Mouse (Mus musculus): Measurements from ENCODE around the gene Gm36079. TPM values are rescaled to one million over a fixed set of nuclear protein-coding genes. Genes with fewer than 3 reads are reported as not detected.
"Not testable (repeated sequence)": the region's sequence is repeated elsewhere in the genome, so short reads cannot be mapped to it uniquely, and the experiment has no call there.

Gene Gm36079
- polyA plus RNA-seq, 1 experiment from 2014 or later: not detected

DNA sequence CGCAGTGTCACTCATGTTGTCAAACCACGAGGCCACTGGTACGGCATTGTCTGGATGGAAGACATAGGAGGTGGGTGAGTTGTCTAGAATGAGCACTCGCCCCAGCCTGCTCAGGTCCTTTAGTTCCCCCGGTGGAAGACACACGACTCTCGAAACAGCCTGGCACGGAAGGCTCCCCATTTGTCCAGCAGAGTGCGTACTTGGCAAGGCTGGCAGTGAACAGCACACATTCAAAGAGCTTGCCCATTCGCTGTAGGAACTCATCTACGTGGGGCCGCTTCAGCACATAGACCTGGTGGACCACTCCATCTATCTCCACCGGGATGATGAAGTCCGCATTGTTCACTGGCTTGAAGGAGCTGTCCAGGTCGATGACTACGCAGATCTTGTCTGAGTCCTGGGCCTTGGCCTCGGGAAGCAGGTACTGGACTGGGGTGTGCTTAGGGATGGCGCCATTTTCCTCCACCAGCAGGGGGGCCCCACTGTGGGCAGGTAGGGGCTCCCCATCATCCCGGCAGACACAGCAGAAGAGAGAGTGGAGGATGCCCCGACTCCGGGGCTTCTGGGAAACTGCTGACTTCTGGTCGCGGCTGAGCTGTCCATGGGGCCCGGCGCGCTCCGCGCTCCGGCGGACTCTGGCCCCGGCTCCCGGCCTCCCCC, 11.3 kb downstream of the Gm36079 start:
- H3K27me3 ChIP-seq; H3K36me3 ChIP-seq (replicated peaks); H3K9ac ChIP-seq; H3K4me3 ChIP-seq (replicated peaks); H3K27ac ChIP-seq (replicated peaks); H3K4me1 ChIP-seq (replicated peaks); H3K9me3 ChIP-seq (replicated peaks); H3K4me2 ChIP-seq: not testable (repeated sequence)
- WGBS (ENCODE audit: insufficient replicate concordance): 3% methylated on average over 6 of the region's 32 CpGs
- ATAC-seq (ENCODE audit: insufficient read depth): 0 out of 2 replicates have a peak, but pooled peaks have one; percentile 18

DNA sequence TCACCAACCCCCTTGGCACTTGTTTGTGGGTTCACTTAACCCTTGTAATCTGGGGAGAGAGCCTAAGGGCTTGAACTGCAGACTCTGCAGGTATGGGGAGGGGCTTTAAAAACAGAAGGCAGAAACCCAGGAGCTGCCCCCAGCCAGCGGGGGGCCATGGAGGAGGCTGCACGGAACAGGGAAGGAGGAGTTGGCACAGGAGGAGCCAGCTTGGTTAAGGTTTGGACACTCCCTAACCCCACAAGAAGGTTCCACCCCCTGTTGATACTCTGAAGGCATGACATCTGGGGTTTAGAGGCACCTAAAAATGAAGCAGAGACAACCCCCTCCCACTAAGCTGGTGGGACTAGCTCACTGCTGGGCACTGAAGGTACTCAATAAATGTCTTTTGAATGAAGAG, 12.8 kb downstream of the Gm36079 start:
- not testable (repeated sequence) for ATAC-seq (ENCODE audit: insufficient read depth); H3K4me2 ChIP-seq

DNA sequence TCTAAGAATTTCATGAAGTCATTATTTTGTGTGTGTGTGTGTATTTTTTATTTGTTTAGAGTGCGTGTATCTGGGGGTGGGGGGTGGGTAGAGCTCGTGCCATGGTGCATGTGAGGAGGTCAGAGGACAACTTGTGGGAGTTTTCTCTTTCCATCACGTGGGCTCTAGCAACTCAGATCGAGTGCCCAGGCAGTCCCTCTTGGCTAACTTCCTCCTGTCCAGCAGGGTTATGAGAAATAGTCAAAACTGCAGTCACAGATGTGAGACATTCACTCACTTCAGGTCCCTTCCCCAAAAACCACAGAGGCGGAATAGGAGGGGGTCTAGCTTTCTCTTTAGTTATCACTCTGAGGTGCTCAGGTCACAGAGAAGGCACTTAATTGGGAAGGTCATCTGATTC, 13.3 kb downstream of the Gm36079 start:
- not testable (repeated sequence) for H3K9ac ChIP-seq; ATAC-seq (ENCODE audit: insufficient read depth); H3K4me3 ChIP-seq (replicated peaks); H3K4me2 ChIP-seq; H3K27me3 ChIP-seq; H3K27ac ChIP-seq (replicated peaks); H3K9me3 ChIP-seq (replicated peaks); H3K36me3 ChIP-seq (replicated peaks); H3K4me1 ChIP-seq (replicated peaks)
- no CpG with 5 or more reads among the region's 5 CpGs for WGBS (ENCODE audit: insufficient replicate concordance)

More for the DNA sequence above, 12.8 kb downstream of the Gm36079 start:
- H3K9me3 ChIP-seq (replicated peaks); H3K27ac ChIP-seq (replicated peaks); H3K9ac ChIP-seq; H3K27me3 ChIP-seq; H3K4me1 ChIP-seq (replicated peaks); H3K4me3 ChIP-seq (replicated peaks); H3K36me3 ChIP-seq (replicated peaks): not testable (repeated sequence)
- WGBS (ENCODE audit: insufficient replicate concordance): no CpG with 5 or more reads among the region's 2 CpGs

- H3K27me3 ChIP-seq; H3K4me3 ChIP-seq (replicated peaks); H3K9me3 ChIP-seq (replicated peaks); H3K27ac ChIP-seq (replicated peaks); ATAC-seq (ENCODE audit: insufficient read depth); H3K4me1 ChIP-seq (replicated peaks); H3K9ac ChIP-seq; H3K4me2 ChIP-seq; H3K36me3 ChIP-seq (replicated peaks): not testable (repeated sequence)
These were observed 16.7 kb downstream of the Gm36079 start for GRCm38 (mm10) chr13:120010068-120010467.

DNA sequence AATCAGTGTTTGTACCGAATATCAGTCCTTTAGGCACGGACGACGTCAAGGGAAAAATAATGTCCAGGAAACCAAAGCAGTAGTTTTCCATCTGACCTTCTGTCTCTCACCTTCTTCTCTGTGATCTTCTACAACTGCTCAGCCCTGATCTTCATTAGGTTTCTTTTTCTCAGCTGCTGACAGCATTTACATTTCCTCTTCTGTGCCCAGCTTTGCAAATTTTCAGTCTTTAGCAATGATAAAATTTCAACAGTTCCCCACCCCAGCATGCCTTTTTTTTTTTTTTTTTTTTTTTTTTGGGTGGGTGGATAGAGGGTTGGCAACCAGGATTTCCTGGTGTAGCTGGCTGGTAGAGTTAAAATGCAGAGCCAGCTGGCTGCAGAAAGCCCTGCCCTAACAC, 27.6 kb downstream of the Gm36079 start:
- H3K27me3 ChIP-seq; H3K4me3 ChIP-seq (replicated peaks); H3K4me1 ChIP-seq (replicated peaks); H3K9me3 ChIP-seq (replicated peaks); H3K4me2 ChIP-seq; H3K36me3 ChIP-seq (replicated peaks); ATAC-seq (ENCODE audit: insufficient read depth); H3K27ac ChIP-seq (replicated peaks); H3K9ac ChIP-seq: not testable (repeated sequence)
- whole genome bisulfite sequencing (ENCODE audit: insufficient replicate concordance): no CpG with 5 or more reads among the region's 4 CpGs

- not testable (repeated sequence) for H3K9ac ChIP-seq; H3K27me3 ChIP-seq; H3K4me3 ChIP-seq (replicated peaks); H3K4me1 ChIP-seq (replicated peaks); ATAC-seq (ENCODE audit: insufficient read depth); H3K9me3 ChIP-seq (replicated peaks); H3K27ac ChIP-seq (replicated peaks); H3K4me2 ChIP-seq; H3K36me3 ChIP-seq (replicated peaks)
- WGBS (ENCODE audit: insufficient replicate concordance): no CpG with 5 or more reads among the region's 22 CpGs
These were observed 28.2 kb downstream of the Gm36079 start for GRCm38 (mm10) chr13:119998442-119999086.

- ATAC-seq (ENCODE audit: insufficient read depth); H3K4me2 ChIP-seq: not testable (repeated sequence)
- WGBS (ENCODE audit: insufficient replicate concordance): no CpG with 5 or more reads among the region's 10 CpGs
These were observed 34.8 kb downstream of the Gm36079 start for GRCm38 (mm10) chr13:119991917-119992496.

GRCm38 (mm10) chr13:119991264-119991663, 35.5 kb downstream of the Gm36079 start:
- WGBS (ENCODE audit: insufficient replicate concordance): no CpG with 5 or more reads among the region's 13 CpGs
- not testable (repeated sequence) for H3K4me3 ChIP-seq (replicated peaks); H3K4me1 ChIP-seq (replicated peaks); ATAC-seq (ENCODE audit: insufficient read depth); H3K27me3 ChIP-seq; H3K36me3 ChIP-seq (replicated peaks); H3K9ac ChIP-seq; H3K9me3 ChIP-seq (replicated peaks); H3K27ac ChIP-seq (replicated peaks); H3K4me2 ChIP-seq

More at GRCm38 (mm10) chr13:119991917-119992496, 34.8 kb downstream of the Gm36079 start:
- not testable (repeated sequence) for H3K27ac ChIP-seq (replicated peaks); H3K9me3 ChIP-seq (replicated peaks); H3K4me3 ChIP-seq (replicated peaks); H3K27me3 ChIP-seq; H3K9ac ChIP-seq; H3K36me3 ChIP-seq (replicated peaks); H3K4me1 ChIP-seq (replicated peaks)

Other genes with a start within 250 kb of the Gm36079 start
- gene Zfp131, start 236.1 kb downstream of the Gm36079 start, polyA plus RNA-seq (2015; fragmentation: Nextera tagmentation; extraction: Ambion mirVana): 12.1 and 12.5 TPM in 2 replicates
- not detected in 2 replicates for gene AF067063, start 196.8 kb downstream of the Gm36079 start, polyA plus RNA-seq (2015; fragmentation: Nextera tagmentation; extraction: Ambion mirVana)
- not detected in 2 replicates for gene D13Ertd608e, start 191.0 kb downstream of the Gm36079 start, polyA plus RNA-seq (2015; fragmentation: Nextera tagmentation; extraction: Ambion mirVana)
- gene Tcstv1, start 132.2 kb downstream of the Gm36079 start, polyA plus RNA-seq (2015; fragmentation: Nextera tagmentation; extraction: Ambion mirVana): not detected in 2 replicates
- gene Gm21761, start 97.7 kb downstream of the Gm36079 start, polyA plus RNA-seq (2015; fragmentation: Nextera tagmentation; extraction: Ambion mirVana): not detected in 2 replicates
- not detected in 2 replicates for gene B020031M17Rik, start 76.2 kb downstream of the Gm36079 start, polyA plus RNA-seq (2015; fragmentation: Nextera tagmentation; extraction: Ambion mirVana)
- gene Gm21188, start 25.2 kb upstream of the Gm36079 start, polyA plus RNA-seq (2015; fragmentation: Nextera tagmentation; extraction: Ambion mirVana): 0.35 and 0.43 TPM in 2 replicates
- gene Gm20767, start 113.2 kb upstream of the Gm36079 start, polyA plus RNA-seq (2015; fragmentation: Nextera tagmentation; extraction: Ambion mirVana): not detected in 2 replicates
- gene Gm21818, start 145.4 kb upstream of the Gm36079 start, polyA plus RNA-seq (2015; fragmentation: Nextera tagmentation; extraction: Ambion mirVana): not detected in 2 replicates
- gene Gm21762, start 188.9 kb upstream of the Gm36079 start, polyA plus RNA-seq (2015; fragmentation: Nextera tagmentation; extraction: Ambion mirVana): not detected in 2 replicates
- not detected in 2 replicates for gene Gm21731, start 212.1 kb upstream of the Gm36079 start, polyA plus RNA-seq (2015; fragmentation: Nextera tagmentation; extraction: Ambion mirVana)
- gene AF067061, start 236.1 kb upstream of the Gm36079 start, polyA plus RNA-seq (2015; fragmentation: Nextera tagmentation; extraction: Ambion mirVana): not detected in 2 replicates